Mouse (Mus musculus): ENCODE measurements around the gene Loxl4. TPM values are rescaled to one million over a fixed set of nuclear protein-coding genes. Genes with fewer than 3 reads are reported as not detected.
A peak's percentile ranks its signal among the peaks of the same experiment; 100 is the strongest.

Loxl4 gene
- total RNA-seq, 2 experiments from 2014 or later, result 0.20 to 0.35 TPM

DNA sequence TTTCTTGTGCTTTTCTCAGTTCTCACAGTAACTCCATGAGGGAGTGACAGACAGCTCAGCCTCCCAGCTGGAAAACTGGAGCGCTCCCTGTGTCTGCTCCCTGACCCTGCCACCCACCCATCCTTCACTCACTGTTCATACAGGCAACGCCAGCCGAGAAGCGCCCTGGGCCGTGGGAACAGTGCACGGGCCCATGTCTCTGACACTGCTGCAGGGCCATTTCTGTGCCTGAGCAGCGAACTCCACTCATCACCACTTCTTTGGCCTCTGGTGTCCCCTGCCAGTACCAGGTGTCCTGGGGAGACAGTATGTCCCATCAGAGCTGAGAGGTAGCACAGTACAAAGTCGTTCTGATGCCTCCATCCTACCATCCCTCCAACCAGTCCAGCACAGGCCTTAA is 10.6 kb downstream of the Loxl4 start:
- TF ChIP-seq CTCF (IDR thresholded peaks at IDR 0.05), result no peak
- no peak overlapping the region for H3K27ac ChIP-seq
- intact Hi-C loops (cut with DNase I), result no loop called here
- no peak for DNase-seq (ENCODE audit: extremely low spot score in 1 of 2, low spot score in 2 of 2)
- no peak overlapping the region for H3K4me3 ChIP-seq

DNA sequence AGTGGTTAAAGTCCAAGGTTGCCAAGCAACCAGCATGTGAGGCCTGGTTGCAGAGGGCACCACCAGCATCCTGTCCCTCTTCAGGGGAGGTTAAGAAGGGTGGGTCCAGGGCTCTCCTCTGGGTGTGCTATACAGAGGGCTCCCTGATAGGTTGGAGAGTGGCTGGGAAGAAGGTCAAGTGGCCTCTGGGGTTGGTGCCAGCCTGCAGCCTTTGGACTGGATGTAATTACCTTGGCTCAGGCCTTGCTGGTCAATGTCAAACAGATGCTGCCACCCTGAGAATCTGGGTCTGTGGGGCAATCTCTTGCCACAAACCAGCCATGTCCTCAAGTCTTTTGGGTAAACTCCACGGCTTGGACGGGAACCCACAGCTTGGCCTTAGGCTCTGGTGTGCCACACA is 11.2 kb downstream of the Loxl4 start:
- H3K4me3 ChIP-seq, result no peak overlapping the region
- H3K27ac ChIP-seq, result no peak overlapping the region
- no peak for DNase-seq (ENCODE audit: extremely low spot score in 1 of 2, low spot score in 2 of 2)
- no peak for TF ChIP-seq CTCF (IDR thresholded peaks at IDR 0.05)
- intact Hi-C loops (cut with DNase I), result no loop called here

- TF ChIP-seq CTCF (IDR thresholded peaks at IDR 0.05), result no peak
- H3K27ac ChIP-seq, result no peak overlapping the region
- no peak overlapping the region for H3K4me3 ChIP-seq
- intact Hi-C loops (cut with DNase I), result no loop called here
- no peak for DNase-seq (ENCODE audit: extremely low spot score in 1 of 2, low spot score in 2 of 2)
Measured at GRCm38 (mm10) chr19:42600591-42600990, 12.0 kb downstream of the Loxl4 start.

- H3K4me3 ChIP-seq, result no peak overlapping the region
- no peak for TF ChIP-seq CTCF (IDR thresholded peaks at IDR 0.05)
- intact Hi-C loops (cut with DNase I), result no loop called here
- H3K27ac ChIP-seq, result no peak overlapping the region
- DNase-seq (ENCODE audit: extremely low spot score in 1 of 2, low spot score in 2 of 2), result no peak
Measured at GRCm38 (mm10) chr19:42599891-42600290, 12.7 kb downstream of the Loxl4 start.

DNA sequence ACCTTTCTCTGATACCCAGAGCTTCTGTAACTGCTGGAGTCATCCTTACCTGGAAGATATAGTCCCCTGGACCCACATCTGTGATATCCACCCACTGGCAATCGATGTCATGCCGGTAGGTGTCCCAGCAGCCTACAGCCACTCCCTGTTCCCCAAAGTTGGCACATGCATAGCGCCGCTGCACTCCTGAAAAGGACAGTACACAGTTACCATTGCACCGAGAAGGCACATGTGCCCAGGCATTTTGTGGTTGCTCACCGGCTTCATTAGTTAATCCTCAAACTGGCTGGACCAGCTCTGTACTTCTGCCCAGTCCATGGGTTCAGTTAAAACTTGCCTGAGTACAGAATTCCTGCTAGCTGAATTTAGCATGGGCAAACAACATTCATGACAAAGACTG is 14.7 kb downstream of the Loxl4 start:
- Histone ChIP-seq H3K4me3 (no peak overlapping the region), H3K27ac (no peak overlapping the region)
- no peak for TF ChIP-seq CTCF (IDR thresholded peaks at IDR 0.05)
- DNase-seq (ENCODE audit: extremely low spot score in 1 of 2, low spot score in 2 of 2), result no peak
- intact Hi-C loops (cut with DNase I), result no loop called here

GRCm38 (mm10) chr19:42597286-42597685 is 15.3 kb downstream of the Loxl4 start:
- DNase-seq (ENCODE audit: extremely low spot score in 1 of 2, low spot score in 2 of 2), result no peak
- Histone ChIP-seq H3K4me3 (no peak overlapping the region), H3K27ac (no peak overlapping the region)
- no peak for TF ChIP-seq CTCF (IDR thresholded peaks at IDR 0.05)
- intact Hi-C loops (cut with DNase I), result no loop called here

DNA sequence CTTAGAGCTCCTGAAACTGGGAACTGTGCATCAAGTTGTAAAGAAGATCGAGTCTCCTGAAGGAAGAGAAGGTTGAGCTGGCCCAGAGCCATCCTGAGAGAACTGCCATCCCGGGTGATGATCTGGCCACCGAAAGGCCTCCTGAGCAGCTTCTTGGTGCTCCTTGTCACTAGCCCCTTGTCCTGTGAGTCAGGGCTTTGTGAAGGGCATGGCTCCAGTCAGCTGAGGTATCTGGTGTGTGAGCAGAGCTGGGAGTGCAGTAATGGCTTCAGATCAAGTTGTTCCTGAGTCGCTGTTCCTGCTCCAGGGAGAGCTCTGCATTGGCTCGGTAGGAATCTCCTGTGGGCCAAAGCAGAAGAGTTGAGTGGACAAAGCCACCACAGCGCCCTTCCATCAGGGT is 17.5 kb downstream of the Loxl4 start:
- no peak for DNase-seq (ENCODE audit: extremely low spot score in 1 of 2, low spot score in 2 of 2)
- Histone ChIP-seq H3K4me3 (no peak overlapping the region), H3K27ac (no peak overlapping the region)
- TF ChIP-seq CTCF (IDR thresholded peaks at IDR 0.05), result no peak
- intact Hi-C loops (cut with DNase I), result no loop called here

DNA sequence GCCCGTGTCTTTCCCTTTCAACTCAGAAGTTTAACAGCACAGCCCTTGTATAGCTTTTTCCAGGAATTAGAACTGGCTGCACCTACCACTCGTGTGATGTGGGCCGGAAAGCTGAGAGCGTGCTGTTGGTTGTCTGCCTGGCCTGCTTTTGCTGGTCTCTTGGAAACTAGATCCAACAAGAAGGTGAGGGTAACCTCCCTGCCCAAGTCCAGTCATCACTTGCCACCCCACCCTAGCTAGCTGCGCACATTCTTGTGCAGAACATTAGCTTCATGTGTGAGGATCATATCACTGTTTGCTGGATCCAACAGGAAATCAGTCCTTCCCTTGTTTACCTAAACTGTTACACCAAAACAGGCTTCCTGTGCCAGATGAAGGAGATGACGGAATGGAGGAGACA is 19.2 kb downstream of the Loxl4 start:
- no peak overlapping the region for H3K4me3 ChIP-seq

GRCm38 (mm10) chr19:42591534-42591933 is 21.1 kb downstream of the Loxl4 start:
- TF ChIP-seq CTCF (IDR thresholded peaks at IDR 0.05), result no peak
- intact Hi-C loops (cut with DNase I), result no loop called here
- H3K27ac ChIP-seq, result no peak overlapping the region
- H3K4me3 ChIP-seq, result no peak overlapping the region
- DNase-seq (ENCODE audit: extremely low spot score in 1 of 2, low spot score in 2 of 2), result no peak

More for the DNA sequence above, 19.2 kb downstream of the Loxl4 start:
- intact Hi-C loops (cut with DNase I), result no loop called here
- no peak for TF ChIP-seq CTCF (IDR thresholded peaks at IDR 0.05)
- no peak for DNase-seq (ENCODE audit: extremely low spot score in 1 of 2, low spot score in 2 of 2)
- no peak overlapping the region for H3K27ac ChIP-seq

- intact Hi-C loops (cut with DNase I), result loop anchor here (1.0 to 2.0 kb wide), 2 partner anchors 66 to 156 kb away; no protein-coding TSS in a partner anchor
- peak; percentile 63 for TF ChIP-seq CTCF (IDR thresholded peaks at IDR 0.05)
- no peak for DNase-seq (ENCODE audit: extremely low spot score in 1 of 2, low spot score in 2 of 2)
- Histone ChIP-seq H3K27ac (no peak overlapping the region), H3K4me3 (no peak overlapping the region)
Measured at GRCm38 (mm10) chr19:42589246-42589645, 23.4 kb downstream of the Loxl4 start.

DNA sequence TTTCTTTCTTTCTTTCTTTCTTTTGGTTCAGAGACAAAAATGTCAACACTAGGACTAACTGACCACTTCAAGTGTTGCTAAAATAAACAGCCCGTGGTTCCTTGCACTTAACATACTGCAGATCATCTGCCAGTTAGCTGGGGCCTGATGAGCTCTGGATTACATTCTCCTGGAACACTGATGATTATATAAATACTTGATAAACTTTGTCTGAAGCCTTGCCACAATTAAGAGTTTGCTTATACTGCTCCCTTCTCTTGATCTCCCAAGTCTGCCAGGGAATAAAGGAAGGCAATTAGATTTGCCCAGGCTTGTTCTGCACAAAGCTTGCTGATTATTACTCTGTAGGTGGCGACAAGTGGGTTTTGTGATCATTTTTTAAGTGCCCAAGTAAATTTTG is 24.9 kb downstream of the Loxl4 start:
- intact Hi-C loops (cut with DNase I), result loop anchor here (2.0 kb wide), 1 partner anchor 157 kb away; no protein-coding TSS in a partner anchor
- TF ChIP-seq CTCF (IDR thresholded peaks at IDR 0.05), result no peak
- DNase-seq (ENCODE audit: extremely low spot score in 1 of 2, low spot score in 2 of 2), result no peak
- Histone ChIP-seq H3K27ac (no peak overlapping the region), H3K4me3 (no peak overlapping the region)

- no peak overlapping the region for H3K4me3 ChIP-seq
- no peak for DNase-seq (ENCODE audit: extremely low spot score in 1 of 2, low spot score in 2 of 2)
- H3K27ac ChIP-seq, result no peak overlapping the region
- intact Hi-C loops (cut with DNase I), result no loop called here
- TF ChIP-seq CTCF (IDR thresholded peaks at IDR 0.05), result no peak
Measured at GRCm38 (mm10) chr19:42584188-42584587, 28.4 kb downstream of the Loxl4 start.

GRCm38 (mm10) chr19:42583677-42584076 is 28.9 kb downstream of the Loxl4 start:
- no peak overlapping the region for H3K4me3 ChIP-seq
- intact Hi-C loops (cut with DNase I), result no loop called here
- DNase-seq (ENCODE audit: extremely low spot score in 1 of 2, low spot score in 2 of 2), result no peak
- H3K27ac ChIP-seq, result no peak overlapping the region
- no peak for TF ChIP-seq CTCF (IDR thresholded peaks at IDR 0.05)
